Mouse (Mus musculus) stomach, postnatal 0 days (tissue): ENCODE measurements around the gene Myo10.

Experiments used
- CTCF ChIP-seq: IDR thresholded peaks from 2 replicates; pipeline ENCODE4 v1.5.1; 2016; ENCODE audit warnings: antibody characterized with exemption, low read depth, mild to moderate bottlenecking, moderate library complexity
- EP300 ChIP-seq: optimal IDR thresholded peaks from 2 replicates; pipeline ENCODE3; 2016; ENCODE audit warnings: antibody characterized with exemption

- TF ChIP-seq CTCF (no peak), EP300 (no peak)
Measured at GRCm38 (mm10) chr15:25844771-25845170, 222.4 kb downstream of the Myo10 start.
